Mouse (Mus musculus): Measurements from ENCODE around the gene St8sia6.

Gene St8sia6

DNA sequence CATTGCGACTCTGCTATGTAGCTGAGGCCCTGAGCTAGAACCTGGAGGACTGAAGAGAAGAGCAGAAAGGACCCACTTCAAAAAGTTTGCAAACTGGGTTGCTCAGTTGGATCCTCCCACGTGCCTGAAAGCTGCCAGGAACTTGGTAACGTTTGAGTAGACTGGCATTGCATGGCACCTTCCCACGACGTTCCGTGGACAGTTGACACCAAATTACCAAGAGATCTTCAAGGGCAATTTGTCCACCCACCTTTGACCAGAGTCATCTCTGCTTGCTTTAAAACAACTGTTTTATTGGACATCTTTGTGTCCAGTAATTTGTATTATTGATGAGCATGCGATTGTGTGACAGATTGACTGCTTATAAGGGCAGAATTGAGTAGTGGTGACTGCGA, at the start of gene St8sia6:
Gene St8sia6, minus strand, starts transcription at position 96 of the 395 bp plus-strand sequence.
- no peak for DNase-seq (ENCODE audit: low spot score in 2 of 2)

DNA sequence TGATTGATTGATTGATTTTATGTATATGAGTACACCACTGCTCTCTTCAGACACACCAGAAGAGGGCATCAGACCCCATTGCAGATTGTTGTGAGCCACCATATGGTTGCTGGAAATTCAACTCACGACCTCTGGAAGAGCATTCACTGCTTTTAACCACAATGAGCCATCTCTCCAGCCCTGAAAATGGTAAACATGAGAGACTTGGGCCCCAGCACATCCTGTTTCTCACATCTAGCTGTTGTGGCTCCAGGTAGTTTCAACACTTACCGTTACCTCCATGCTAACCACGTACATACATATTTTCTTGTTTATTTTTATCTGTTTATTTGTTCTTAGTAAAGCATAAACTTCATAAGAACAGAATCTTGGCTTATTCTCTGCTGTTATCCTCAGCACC, 42.4 kb upstream of the St8sia6 start:
- no peak for DNase-seq (ENCODE audit: low spot score in 2 of 2)

DNA sequence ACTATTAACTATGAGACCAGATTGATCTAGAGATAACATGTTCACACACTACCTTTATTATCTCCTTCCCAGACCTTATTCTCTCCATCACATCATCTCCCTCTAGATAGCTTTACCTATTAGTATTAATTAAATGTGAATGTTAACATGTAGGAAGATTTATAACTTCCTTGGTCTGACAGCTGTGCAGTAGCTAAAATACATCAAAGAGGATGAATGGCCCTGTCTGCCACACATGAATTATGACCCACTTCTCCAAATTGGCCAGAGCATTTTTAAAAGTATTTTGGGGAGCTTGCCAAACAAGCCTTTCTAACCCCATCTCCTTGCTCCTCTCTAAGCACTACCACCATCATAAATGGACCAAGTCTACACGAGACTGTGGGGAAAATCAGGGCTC, 41.1 kb upstream of the St8sia6 start:
- DNase-seq (ENCODE audit: low spot score in 2 of 2) = no peak

DNA sequence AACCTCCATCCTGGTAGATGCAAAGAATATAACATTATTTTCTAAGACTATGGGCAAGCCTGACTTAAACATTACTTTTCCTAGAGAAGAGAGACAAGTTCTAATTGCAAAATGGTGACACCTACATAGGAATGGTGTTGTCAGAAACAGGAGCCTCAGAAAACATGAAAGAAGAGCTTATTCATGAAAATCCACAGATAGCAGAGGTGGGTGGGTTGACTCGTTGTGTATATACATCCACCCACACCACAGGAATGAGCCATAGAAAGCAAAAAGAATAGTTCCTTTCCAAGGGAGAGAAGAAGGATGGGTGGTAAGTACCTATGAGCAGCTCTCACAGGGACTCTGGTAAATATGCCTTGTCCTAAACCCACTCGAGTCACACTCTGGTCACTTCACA, 22.8 kb upstream of the St8sia6 start:
- no peak for DNase-seq (ENCODE audit: low spot score in 2 of 2)

DNA sequence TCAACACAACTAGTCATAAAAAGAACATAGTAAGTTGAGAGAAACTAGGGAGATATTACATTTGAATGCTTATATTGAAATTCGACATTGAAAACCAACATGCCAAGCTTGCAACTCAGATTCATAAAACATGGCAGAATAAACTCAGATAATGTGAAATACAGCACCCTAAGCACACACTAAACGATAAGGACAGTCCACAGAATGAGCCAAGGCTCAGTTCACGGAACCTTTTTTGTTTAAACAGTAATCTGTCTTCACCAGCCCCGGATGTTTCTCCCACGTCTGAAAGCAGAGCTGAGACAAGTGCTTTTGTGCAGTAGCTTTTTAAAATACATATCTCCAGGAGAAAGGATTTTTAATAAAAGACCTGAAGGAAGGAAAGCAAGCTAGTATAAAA, 14.7 kb upstream of the St8sia6 start:
- no peak for DNase-seq (ENCODE audit: low spot score in 2 of 2)

DNA sequence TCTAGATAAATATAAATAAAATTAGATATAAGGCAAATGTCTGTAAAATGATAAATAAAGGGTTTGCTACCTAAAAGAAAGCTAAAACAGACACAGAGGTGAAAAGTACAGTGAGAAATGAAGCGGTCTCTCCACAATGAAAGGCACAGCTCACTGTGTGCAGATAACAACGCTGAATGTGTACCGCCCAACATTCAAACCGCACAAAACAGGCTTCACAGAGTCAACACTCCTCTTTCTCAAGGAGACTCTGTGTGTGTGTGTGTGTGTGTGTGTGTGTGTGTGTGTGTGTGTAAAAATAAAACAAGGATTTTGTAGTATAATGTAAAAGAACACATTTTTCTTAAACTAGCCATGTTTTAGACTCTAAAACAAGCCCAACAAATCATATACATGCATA, 14.1 kb upstream of the St8sia6 start:
- DNase-seq (ENCODE audit: low spot score in 2 of 2) = no peak

DNA sequence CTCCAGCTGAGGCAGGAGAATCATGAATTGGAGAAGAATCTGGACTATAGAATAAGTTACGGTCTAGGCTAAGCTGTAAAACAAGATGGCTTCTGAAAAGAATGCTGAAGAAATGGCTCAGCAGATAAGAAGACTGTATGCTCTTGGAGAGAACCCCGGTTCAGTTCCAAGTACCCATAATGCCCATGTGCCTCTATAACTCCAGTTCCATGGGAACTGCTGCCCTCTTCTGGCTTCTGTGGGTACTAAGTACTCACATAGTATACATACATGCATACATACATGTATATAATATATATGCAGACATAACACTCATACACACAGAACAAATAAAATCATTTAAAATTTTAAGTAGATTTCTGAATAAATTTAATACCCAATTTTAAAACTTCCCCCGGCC, 12.3 kb upstream of the St8sia6 start:
- DNase-seq (ENCODE audit: low spot score in 2 of 2) = no peak

DNA sequence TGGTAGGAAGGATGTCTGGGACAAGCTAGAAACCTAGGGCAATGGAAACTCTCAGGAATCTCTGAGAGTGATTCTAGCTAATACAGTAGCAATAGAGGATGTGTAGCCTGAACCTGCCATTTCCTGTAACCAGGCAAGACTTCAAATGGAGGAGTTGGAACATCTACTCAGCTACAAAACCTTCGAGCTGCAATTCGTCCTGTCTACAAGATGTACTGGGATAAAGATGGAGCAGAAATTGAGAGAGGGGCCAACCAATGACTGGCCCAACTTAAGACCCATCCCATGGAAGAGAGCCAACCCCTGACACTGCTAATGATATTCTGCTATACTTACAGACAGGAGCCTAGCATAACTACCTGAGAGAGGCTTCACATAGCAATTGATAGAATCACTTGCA, 6.8 kb upstream of the St8sia6 start:
- no peak for DNase-seq (ENCODE audit: low spot score in 2 of 2)

DNA sequence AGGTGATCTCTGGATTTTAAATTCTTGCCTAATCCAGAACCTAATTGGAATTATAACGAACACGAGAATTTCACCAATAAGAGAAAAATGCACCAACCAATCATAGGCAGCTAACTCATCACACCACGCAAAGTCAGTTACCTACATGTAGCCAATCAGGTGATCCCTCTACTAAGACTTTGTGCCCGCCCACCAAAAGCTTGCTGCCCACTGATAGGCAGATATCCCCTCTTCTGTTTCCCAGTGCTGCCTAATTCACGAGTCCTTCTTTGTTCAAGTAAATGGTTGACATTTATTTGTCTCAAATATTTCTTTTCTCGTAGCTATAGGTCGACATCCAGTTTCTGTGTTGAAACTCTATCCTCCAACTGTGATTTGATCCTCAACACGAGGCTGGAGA, 582 bp upstream of the St8sia6 start:
- no peak for DNase-seq (ENCODE audit: low spot score in 2 of 2)

DNA sequence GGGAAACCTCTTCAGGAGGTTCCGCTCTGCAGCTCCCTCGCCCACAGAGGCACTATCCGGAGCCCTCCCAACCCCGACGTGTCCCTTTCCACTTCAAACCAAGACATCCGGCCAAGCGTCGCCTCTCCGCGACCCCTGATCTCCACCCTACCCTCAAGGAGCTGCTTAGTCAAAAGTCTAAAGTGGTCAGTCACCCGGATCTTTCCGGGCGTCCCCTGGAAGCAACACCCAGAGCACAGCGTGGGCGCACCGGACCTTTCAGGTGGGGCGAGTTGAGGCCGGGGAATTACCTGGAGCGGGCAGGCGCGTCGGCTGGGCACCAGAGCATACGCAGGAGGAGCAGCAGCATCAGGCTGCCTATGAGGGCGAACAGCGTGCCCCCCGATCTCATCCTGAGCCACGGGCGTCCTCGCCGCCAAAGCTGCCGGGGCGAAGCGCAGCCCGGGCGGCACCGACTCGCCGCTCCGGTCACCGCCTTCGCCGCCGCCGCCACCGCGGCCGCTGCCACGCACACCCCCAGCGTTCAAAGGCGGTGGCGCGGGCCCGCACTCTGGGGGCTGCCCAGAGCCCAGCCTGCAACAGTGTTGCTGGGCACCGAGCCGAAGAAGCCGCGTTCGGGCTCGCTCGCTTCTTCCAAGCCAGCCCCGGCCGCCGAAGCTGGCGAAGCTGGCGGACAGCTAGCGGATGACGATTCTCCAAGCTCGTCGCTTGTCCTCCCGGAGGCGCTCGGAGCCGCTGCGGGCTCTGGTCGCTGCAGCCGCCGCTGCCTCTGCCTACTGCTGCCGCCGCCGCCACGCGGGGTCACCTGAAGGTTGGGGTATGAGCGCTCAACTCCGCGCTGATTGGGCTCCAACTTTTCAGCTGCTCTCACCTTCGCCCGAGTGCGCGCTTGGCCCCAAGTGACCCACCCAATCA, 553 bp downstream of the St8sia6 start:
- peak; percentile 4 to 10 for DNase-seq (ENCODE audit: low spot score in 2 of 2)

DNA sequence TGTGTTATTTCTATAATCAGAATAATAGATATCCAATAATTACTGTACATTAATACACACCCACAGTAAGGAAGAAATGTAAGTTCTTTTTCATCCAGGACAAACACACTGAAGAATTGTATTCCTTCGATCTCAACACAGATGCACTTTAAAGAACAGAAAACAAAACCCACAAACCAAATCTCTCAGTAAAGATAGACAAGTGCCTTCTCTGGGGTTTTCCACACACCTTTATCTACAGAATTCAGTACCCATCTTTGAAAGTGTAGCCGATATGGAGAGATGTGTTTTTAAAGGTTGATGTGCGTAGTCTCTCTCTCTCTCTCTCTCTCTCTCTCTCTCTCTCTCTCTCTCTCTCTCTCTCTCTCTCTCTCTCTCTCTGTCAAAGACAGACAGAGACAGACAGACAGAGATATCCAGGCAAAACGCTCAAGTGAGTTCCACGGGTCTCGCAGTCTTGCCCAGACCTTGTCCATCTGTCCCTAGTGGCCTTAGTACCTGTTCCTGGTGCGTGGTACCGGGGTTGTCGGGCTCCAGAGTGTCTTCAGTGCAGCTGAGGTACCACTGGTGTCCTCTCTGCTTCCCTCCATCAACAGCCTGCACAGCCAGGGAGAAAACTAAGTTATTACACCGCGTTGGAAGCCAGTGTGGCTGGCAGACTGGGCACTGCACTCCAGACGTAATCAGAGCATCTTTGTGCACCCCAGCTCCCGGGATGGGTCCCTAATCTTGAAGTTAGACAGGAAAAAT, 1.4 kb downstream of the St8sia6 start:
- no peak for DNase-seq (ENCODE audit: low spot score in 2 of 2)

DNA sequence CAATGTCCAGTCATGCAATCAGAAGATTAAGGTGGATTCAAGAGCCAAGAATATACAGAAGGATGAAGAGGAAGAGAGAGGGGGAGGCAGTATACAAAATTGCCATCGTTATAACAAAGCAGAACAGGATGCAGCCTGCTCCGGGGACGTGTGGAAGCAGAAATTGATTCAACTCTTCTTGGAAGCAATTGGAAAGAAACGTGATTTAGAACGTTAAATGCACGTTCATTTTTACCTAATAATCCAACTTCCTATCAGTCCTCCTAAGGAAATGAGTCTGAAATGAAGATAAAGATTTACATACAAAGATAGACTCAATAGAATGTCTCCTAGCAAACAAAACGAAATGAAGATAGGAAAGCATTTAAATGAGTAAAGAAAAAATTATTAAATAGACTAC, 2.3 kb downstream of the St8sia6 start:
- DNase-seq (ENCODE audit: low spot score in 2 of 2) = no peak

DNA sequence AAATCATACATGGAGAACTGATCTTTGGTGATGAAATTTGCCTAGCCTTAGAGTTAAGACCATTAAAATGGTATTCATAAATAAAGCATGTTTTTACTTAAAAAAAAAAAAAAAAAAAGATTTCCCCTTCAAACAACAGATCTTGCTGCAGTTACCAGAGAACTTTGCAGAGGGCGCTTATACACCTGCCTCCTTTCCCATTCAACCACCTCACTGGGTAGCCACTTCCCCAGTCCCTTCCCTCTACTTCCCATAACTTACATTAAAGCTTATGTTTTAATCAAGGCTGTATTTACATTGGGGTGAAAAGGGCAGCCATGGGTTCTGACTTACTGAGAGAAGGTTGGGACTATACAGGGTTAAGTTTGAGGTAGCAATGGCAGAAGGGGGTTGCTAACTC, 4.5 kb downstream of the St8sia6 start:
- no peak for DNase-seq (ENCODE audit: low spot score in 2 of 2)

DNA sequence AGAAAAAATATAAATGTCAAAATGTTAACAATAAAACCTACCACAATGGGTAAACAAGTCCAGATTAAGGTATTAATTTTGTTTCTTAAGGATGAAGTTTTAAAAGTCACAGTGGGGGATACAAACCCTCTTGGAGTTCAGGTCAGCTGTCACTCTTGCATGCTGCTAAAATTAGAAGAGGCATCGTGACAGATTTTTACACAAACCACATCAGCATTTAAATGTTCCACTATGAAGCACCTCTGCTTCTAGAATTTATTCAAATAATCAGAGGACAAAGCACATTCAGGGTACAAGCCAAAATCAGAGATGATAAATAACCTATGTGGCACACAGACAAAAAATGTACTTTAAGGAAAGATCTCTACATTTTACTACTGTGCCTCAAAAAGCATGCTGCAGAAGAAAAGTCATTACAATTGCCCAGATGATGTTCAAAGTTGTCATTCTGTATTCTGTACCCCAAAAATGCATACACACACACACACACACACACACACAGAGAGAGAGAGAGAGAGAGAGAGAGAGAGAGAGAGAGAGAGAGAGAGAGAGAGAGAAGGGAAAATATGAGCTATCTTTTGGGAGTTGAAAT, 7.2 kb downstream of the St8sia6 start:
- no peak for DNase-seq (ENCODE audit: low spot score in 2 of 2)

DNA sequence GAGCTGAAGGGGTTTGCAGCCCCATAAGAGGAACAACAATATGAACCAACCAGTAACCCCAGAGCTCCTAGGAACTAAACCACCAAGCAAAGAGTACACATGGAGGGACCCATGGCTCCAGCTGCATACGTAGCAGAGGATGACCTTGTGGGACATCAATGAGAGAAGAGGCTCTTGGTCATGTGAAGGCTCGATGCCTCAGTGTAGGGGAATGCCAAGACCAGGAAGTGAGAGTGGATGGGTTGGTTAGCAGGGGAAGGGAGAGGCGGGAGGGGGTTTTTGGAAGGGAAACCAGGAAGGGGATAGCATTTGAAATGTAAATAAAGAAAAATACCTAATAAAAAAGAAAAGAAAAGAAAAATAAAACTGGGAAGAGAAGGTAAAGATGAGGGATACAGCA, 7.9 kb downstream of the St8sia6 start:
- DNase-seq (ENCODE audit: low spot score in 2 of 2) = peak in 1 of 2 experiments; percentile 18

DNA sequence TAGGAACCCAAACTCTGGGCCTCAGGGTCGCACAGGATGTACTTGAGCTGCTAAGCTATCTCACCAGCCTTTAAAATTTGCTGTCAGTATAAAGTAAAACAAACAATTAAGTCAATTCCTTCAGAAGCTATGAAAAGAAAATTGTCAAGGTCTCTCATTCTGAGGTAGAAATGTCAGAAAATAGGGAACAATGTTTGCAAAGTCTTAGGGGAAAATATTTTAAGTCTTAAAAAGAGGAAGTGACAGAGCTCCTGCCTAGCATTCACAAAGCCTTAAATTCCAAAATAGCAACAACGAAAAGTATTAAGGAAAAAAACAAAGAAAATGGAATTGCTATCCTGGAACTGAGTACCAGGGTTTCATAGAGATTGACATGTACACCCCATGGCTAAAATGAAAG, 8.6 kb downstream of the St8sia6 start:
- DNase-seq (ENCODE audit: low spot score in 2 of 2) = no peak

DNA sequence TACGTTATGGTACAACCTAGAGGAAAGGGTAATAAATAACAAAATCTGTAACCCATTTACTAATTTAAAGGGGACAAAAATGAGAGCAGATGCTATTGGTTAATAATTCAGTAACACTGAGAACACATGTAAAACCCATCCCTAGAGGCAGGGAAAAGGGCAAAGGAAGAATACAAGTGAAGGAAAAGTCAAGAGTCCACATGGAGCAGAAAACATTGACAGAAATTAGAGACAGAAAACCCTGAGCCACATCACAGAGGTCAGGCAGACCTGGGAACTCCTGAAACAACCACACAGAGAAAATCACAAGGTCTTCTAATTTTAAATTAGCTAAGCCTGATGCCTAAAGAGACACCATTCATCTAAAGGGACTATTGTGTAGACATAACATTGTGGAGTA, 9.4 kb downstream of the St8sia6 start:
- no peak for DNase-seq (ENCODE audit: low spot score in 2 of 2)

DNA sequence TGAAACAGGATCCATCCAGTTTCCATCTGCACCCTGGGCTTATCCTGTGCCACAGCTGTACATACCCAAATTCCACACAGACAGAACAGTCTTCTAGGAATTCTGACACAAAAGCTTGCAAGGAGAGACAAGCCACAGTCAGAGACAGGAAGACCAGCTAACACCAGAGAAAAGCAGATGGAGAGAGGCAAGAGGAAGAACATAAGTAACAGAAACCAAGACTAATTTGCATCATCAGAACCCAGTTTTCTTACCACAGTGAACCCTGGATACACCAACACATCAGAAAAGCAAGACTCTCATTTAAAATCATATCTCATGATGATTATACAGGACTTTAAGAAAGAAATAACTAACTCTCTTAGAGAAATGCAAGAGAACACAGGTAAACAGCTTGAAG, 16.8 kb downstream of the St8sia6 start:
- no peak for DNase-seq (ENCODE audit: low spot score in 2 of 2)

DNA sequence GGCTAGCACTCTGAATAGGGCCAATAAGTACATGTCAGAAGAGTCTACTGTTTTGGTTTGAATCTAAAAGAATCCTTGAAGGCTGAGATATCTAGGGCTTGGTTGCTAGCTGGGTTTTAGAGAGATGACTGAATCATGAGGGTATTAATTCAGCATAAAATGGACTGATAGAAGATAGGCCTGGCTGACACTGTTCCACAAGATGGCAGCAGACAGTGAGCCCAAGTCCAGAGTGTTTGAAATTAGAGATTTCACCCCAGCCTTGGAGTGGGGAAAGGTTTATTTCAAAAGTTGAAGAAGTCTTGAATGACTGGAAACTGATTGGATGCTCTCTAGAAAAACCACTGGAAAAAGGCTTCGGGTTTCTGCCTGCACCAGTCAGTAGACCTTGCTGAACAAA, 17.4 kb downstream of the St8sia6 start:
- DNase-seq (ENCODE audit: low spot score in 2 of 2) = no peak

DNA sequence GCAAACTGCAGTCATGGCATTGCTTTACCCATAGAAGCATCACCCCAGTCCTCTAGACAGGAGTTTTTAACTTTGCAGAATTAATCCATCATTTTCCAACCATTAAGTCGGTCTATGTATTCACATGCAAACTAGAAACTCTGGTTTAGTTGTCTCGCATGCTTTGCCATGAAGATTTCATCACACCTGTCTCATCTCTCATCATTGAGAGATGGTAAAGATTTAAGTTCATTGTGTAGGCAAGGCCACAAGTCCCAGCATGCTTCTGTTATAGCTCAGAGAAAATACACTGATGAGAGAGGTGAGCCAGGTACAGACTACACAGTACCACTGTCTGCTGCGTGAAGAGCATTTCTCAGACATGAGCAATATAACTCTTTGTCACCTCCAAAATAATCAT, 18.8 kb downstream of the St8sia6 start:
- no peak for DNase-seq (ENCODE audit: low spot score in 2 of 2)

DNA sequence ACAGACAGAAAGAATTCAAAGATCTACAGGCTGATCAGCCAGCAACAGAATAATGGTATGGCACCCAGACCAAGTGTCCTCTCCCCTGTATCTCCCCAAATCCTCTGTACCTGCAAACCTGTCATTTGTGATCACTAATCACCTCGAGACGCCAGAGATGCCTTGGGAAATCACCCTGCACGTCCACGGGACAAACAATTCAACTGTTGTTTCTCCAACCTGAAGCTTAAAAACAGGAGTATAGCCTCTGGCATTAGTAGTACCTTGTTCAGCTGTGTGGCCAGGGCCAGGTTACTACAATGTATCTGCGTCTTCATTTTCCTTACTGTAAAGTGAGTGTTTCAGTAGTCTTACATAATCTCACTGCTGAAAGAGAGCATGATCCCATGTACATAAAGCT, 25.3 kb downstream of the St8sia6 start:
- DNase-seq (ENCODE audit: low spot score in 2 of 2) = no peak

DNA sequence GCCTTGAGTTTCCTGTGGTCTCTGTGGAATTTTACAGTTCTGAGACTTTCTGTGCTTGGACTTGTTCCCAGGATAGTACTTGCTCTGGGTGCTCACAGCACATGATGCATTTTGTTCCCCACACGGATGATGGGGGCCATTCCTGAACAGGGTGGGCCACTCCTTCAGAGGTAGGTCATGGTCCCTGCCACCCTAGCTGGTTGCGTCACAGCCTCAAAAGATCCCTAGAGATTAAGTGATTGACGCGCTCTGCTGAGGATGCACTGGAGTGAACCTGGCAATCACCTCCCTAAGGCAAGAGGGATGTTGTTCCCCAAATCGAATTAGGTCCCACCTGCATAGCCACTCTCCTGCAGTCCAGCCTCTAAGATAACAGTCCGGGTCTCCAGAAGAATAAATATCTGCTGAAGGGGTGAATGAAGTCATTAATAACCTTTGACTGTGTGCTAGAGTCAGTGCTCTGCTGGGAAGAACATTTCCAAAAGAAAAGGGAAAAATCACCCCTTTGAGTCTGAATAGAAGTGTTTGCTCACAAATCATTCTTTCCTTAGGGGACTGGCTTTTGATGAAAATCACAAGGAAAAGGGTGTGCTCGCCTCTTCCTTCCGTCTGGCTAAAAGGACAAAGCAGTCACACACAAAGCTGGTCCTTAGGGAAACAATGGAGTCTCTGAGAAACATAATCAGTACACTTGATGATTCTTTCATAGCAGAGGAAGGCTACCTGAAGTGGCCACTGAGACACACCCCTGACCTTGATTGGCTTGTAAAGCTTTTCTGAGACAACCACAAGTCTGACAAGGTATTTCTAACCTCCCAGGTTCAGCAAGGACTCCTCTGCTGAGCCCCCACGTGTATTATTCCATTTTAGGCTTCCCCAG, 26.1 kb downstream of the St8sia6 start:
- DNase-seq (ENCODE audit: low spot score in 2 of 2) = peak; percentile 3 to 24
